Mouse (Mus musculus) liver, embryonic 11.5 days (tissue): Measurements from ENCODE around the gene Spred1. TPM values are rescaled to one million over a fixed set of nuclear protein-coding genes. Genes with fewer than 3 reads are reported as not detected.

Experiments used
- ATAC-seq: fragments of 200-750 bp; cut with Nextera tagmentation; replicated peaks from 2 replicates; pipeline ENCODE4 v1.8.0; 2017; ENCODE audit warnings: moderate number of reproducible peaks, mild to moderate bottlenecking, moderate TSS enrichment, moderate library complexity; ENCODE audit not compliant: low FRiP score
- DNase-seq: peaks from one replicate; pipeline ENCODE4 v3.0.0-alpha.2; 2017; ENCODE audit warnings: low spot score
- H3K27ac ChIP-seq: fragments of 300-500 bp; sonication (generic); 2 replicates; pipeline ENCODE4 v1.5.1; 2014; ENCODE audit warnings: mild to moderate bottlenecking, low read depth, low read length, control low read depth
- H3K27me3 ChIP-seq: fragments of 300-500 bp; sonication (generic); replicated peaks from 2 replicates; pipeline ENCODE4 v1.6.1; 2014; ENCODE audit warnings: low read length, mixed read lengths; ENCODE audit not compliant: control insufficient read depth, insufficient read depth
- H3K36me3 ChIP-seq: fragments of 300-500 bp; sonication (generic); 2 replicates; pipeline ENCODE4 v1.6.1; 2014; ENCODE audit warnings: mild to moderate bottlenecking, low read length, moderate library complexity, mixed read lengths; ENCODE audit not compliant: control insufficient read depth, insufficient read depth
- H3K4me1 ChIP-seq: fragments of 300-500 bp; sonication (generic); replicated peaks from 2 replicates; pipeline ENCODE4 v1.6.1; 2014; ENCODE audit warnings: low read length, mixed read lengths; ENCODE audit not compliant: control insufficient read depth, insufficient read depth
- H3K4me2 ChIP-seq: fragments of 300-500 bp; sonication (generic); 2 replicates; pipeline ENCODE4 v1.6.1; 2014; ENCODE audit warnings: mild to moderate bottlenecking, control low read depth, moderate library complexity
- H3K4me3 ChIP-seq: fragments of 300-500 bp; sonication (generic); 2 replicates; pipeline ENCODE4 v1.5.1; 2014; ENCODE audit warnings: low read depth, low read length, control low read depth
- H3K9ac ChIP-seq: fragments of 300-500 bp; sonication (generic); 2 replicates; pipeline ENCODE4 v1.6.1; 2014; ENCODE audit warnings: low read depth, low read length, control low read depth
- H3K9me3 ChIP-seq: fragments of 300-500 bp; sonication (generic); 2 replicates; pipeline ENCODE4 v1.6.1; 2016; ENCODE audit warnings: low read length, inconsistent platforms, mixed read lengths; ENCODE audit not compliant: control insufficient read depth
- WGBS: fragments of 180-500 bp; shearing (Covaris S2); extraction: QIAGEN DNeasy Blood & Tissue Kit; methylation state at CpG from one replicate; pipeline ENCODE4 v1.1.7; 2014; 5-methylcytosine and 5-hydroxymethylcytosine counted together
- polyA plus RNA-seq: library from polyadenylated mRNA; unstranded; fragments of >200 nt; fragmentation: Nextera tagmentation; extraction: Ambion mirVana; gene quantifications from 2 replicates; pipeline ENCODE4 v1.2.1, GENCODE M21; 2014

Gene Spred1
- polyA plus RNA-seq, 1 experiment from 2014 or later, result 7.7 TPM

GRCm38 (mm10) chr2:117139977-117140376, 18.8 kb downstream of the Spred1 start:
- Histone ChIP-seq H3K27me3 (no peaks in the 10 kb centered on the region), H3K9me3 (no peaks in the 10 kb centered on the region), H3K4me1 (peaks cover 2% of the 10 kb centered on the region; the same call in 1 of the 2 replicates), H3K27ac (no peak overlapping the region), H3K4me3 (no peak overlapping the region), H3K4me2 (no peak overlapping the region), H3K9ac (no peak overlapping the region), H3K36me3 (no peaks in the 10 kb centered on the region)
- no peak for ATAC-seq
- WGBS, result 70% methylated on average over 1 of the region's 1 CpGs
- no peak for DNase-seq

GRCm38 (mm10) chr2:117143106-117143505, 21.9 kb downstream of the Spred1 start:
- H3K27me3 ChIP-seq, result no peaks in the 10 kb centered on the region
- no peak overlapping the region for H3K4me3 ChIP-seq
- ATAC-seq, result no peak
- no peak overlapping the region for H3K4me2 ChIP-seq
- DNase-seq, result no peak
- no peaks in the 10 kb centered on the region for H3K9me3 ChIP-seq
- no peak overlapping the region for H3K9ac ChIP-seq
- H3K36me3 ChIP-seq, result no peaks in the 10 kb centered on the region
- 88% methylated on average over 4 of the region's 4 CpGs for WGBS
- H3K4me1 ChIP-seq, result no peaks in the 10 kb centered on the region
- H3K27ac ChIP-seq, result no peak overlapping the region

- H3K4me2 ChIP-seq, result no peak overlapping the region
- H3K27me3 ChIP-seq, result no peaks in the 10 kb centered on the region
- H3K27ac ChIP-seq, result no peak overlapping the region
- no peak overlapping the region for H3K9ac ChIP-seq
- DNase-seq, result no peak
- H3K36me3 ChIP-seq, result no peaks in the 10 kb centered on the region
- ATAC-seq, result no peak
- no peaks in the 10 kb centered on the region; the same call in 1 of the 2 replicates for H3K4me1 ChIP-seq
- no peak overlapping the region for H3K4me3 ChIP-seq
- 90% methylated on average over 2 of the region's 2 CpGs for WGBS
- no peaks in the 10 kb centered on the region for H3K9me3 ChIP-seq
Measured at GRCm38 (mm10) chr2:117146026-117146425, 24.9 kb downstream of the Spred1 start.

- Histone ChIP-seq H3K27me3 (no peaks in the 10 kb centered on the region), H3K9ac (no peak overlapping the region), H3K4me1 (no peaks in the 10 kb centered on the region; the same call in 1 of the 2 replicates), H3K4me2 (no peak overlapping the region), H3K36me3 (no peaks in the 10 kb centered on the region), H3K27ac (no peak overlapping the region), H3K4me3 (no peak overlapping the region), H3K9me3 (no peaks in the 10 kb centered on the region)
- DNase-seq (no peak), ATAC-seq (no peak)
- WGBS, result 70% methylated on average over 3 of the region's 3 CpGs
Measured at GRCm38 (mm10) chr2:117146617-117147016, 25.4 kb downstream of the Spred1 start.

- Histone ChIP-seq H3K27me3 (no peaks in the 10 kb centered on the region), H3K27ac (no peak overlapping the region), H3K4me2 (no peak overlapping the region), H3K9me3 (no peaks in the 10 kb centered on the region), H3K9ac (no peak overlapping the region), H3K36me3 (no peaks in the 10 kb centered on the region), H3K4me1 (no peaks in the 10 kb centered on the region; the same call in 1 of the 2 replicates), H3K4me3 (no peak overlapping the region)
- ATAC-seq (no peak), DNase-seq (no peak)
Measured at GRCm38 (mm10) chr2:117152161-117152560, 31.0 kb downstream of the Spred1 start.

- ATAC-seq, result 0 out of 2 replicates have a peak, but pooled peaks have one; percentile 31
- 78% methylated on average over 2 of the region's 2 CpGs for WGBS
Measured at GRCm38 (mm10) chr2:117168379-117168778, 47.2 kb downstream of the Spred1 start.

GRCm38 (mm10) chr2:117169037-117169436, 47.9 kb downstream of the Spred1 start:
- ATAC-seq (no peak), DNase-seq (no peak)
- 0 out of 2 replicates have a peak, but pooled peaks cover 2% of the 10 kb centered on the region for H3K4me1 ChIP-seq
- no peak overlapping the region for H3K4me2 ChIP-seq
- H3K9me3 ChIP-seq, result no peaks in the 10 kb centered on the region
- H3K36me3 ChIP-seq, result no peaks in the 10 kb centered on the region; the same call in 1 of the 2 replicates
- no peak overlapping the region for H3K27ac ChIP-seq
- H3K4me3 ChIP-seq, result no peak overlapping the region
- no peak overlapping the region for H3K9ac ChIP-seq
- no peaks in the 10 kb centered on the region for H3K27me3 ChIP-seq
- WGBS, result 54% methylated on average over 3 of the region's 3 CpGs

More at GRCm38 (mm10) chr2:117168379-117168778, 47.2 kb downstream of the Spred1 start:
- Histone ChIP-seq H3K9me3 (no peaks in the 10 kb centered on the region), H3K36me3 (no peaks in the 10 kb centered on the region; the same call in 1 of the 2 replicates), H3K4me2 (no peak overlapping the region), H3K4me1 (0 out of 2 replicates have a peak, but pooled peaks cover 2% of the 10 kb centered on the region), H3K27me3 (no peaks in the 10 kb centered on the region), H3K27ac (no peak overlapping the region), H3K4me3 (no peak overlapping the region), H3K9ac (no peak overlapping the region)
- DNase-seq, result no peak

GRCm38 (mm10) chr2:117172981-117173380, 51.8 kb downstream of the Spred1 start:
- Histone ChIP-seq H3K4me3 (no peak overlapping the region), H3K27ac (no peak overlapping the region), H3K4me2 (no peak overlapping the region), H3K9ac (no peak overlapping the region), H3K9me3 (no peaks in the 10 kb centered on the region), H3K4me1 (0 out of 2 replicates have a peak, but pooled peaks cover 2% of the 10 kb centered on the region), H3K27me3 (no peaks in the 10 kb centered on the region), H3K36me3 (peaks cover 6% of the 10 kb centered on the region; the same call in 1 of the 2 replicates)
- WGBS, result 92% methylated on average over 4 of the region's 4 CpGs
- no peak for ATAC-seq
- no peak for DNase-seq

- Histone ChIP-seq H3K27me3 (no peaks in the 10 kb centered on the region), H3K36me3 (peaks cover 6% of the 10 kb centered on the region; the same call in 1 of the 2 replicates), H3K27ac (no peak overlapping the region), H3K9me3 (no peaks in the 10 kb centered on the region), H3K4me3 (no peak overlapping the region), H3K4me2 (no peak overlapping the region), H3K4me1 (no peaks in the 10 kb centered on the region), H3K9ac (no peak overlapping the region)
- DNase-seq, result no peak
- ATAC-seq, result no peak
- WGBS, result 91% methylated on average over 4 of the region's 4 CpGs
Measured at GRCm38 (mm10) chr2:117176066-117176465, 54.9 kb downstream of the Spred1 start.
